Mouse (Mus musculus): ENCODE measurements at regions not wholly inside any gene's neighbourhood (a gene's known extent, or its start where the extent isn't known, plus 50 kb on each side); places are given as distances from the start of the nearest gene placed in this dataset.

DNA sequence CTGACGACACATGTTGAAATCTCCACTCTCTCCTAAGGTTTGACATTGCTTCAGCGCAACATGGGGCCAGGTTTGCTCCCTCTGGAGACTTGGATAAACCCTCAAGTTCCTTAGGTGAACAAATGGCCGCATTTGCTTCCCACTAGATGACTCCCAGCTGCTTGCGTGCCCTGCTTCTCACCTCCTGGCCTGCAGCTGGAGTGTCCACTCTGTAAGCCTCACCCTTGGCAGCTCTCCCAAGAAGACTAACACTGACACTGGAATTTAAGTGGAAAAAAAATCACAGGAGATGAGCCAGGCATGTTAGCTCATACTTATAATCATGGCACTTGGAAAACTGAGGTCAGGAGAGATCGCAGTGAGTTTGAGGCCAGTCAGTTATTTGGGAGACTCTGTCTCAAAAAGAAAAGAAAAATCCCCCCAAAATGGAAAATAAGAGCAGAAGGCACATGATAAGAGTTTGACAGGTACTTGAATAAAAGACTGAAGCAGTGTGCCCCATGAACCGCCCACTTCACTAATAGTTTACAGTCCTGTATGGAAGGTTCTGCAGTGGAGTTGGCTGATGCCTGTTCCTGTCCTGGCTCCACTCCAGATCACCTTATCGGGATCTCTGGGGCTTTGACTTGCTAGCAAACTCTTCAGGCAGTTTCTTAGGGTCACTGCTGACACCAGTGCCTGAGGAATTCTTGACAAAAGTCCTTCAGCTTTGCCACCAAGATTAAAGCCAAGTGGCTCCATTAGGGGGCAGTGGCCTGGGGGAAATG is 70.9 kb upstream of the Vangl1 start:
- no peak overlapping the region for H3K4me3 ChIP-seq (replicated peaks; ENCODE audit: low read depth, low read length)
- DNase-seq (ENCODE audit: low spot score) (peak; percentile 43), ATAC-seq (replicated peaks; ENCODE audit: low FRiP score, low read depth) (no peak)
- no peaks in the 10 kb centered on the region for H3K9me3 ChIP-seq (replicated peaks; ENCODE audit: low read length)
- no peak overlapping the region for H3K4me2 ChIP-seq (ENCODE audit: low read length)
- no peak overlapping the region for H3K27ac ChIP-seq
- WGBS = 51% methylated on average over 7 of the region's 7 CpGs
- H3K36me3 ChIP-seq (ENCODE audit: insufficient read depth, low read length) = no peaks in the 10 kb centered on the region
- peak; percentile 36; the same call in 1 of the 2 replicates for TF ChIP-seq CTCF (IDR thresholded peaks at IDR 0.05; ENCODE audit: low read depth)
- H3K27me3 ChIP-seq (ENCODE audit: insufficient read depth, low read length) = no peaks in the 10 kb centered on the region; the same call in 1 of the 2 replicates
- no peak overlapping the region for H3K9ac ChIP-seq (ENCODE audit: low read depth, low read length)
- peaks cover 3% of the 10 kb centered on the region; the same call in 1 of the 2 replicates for H3K4me1 ChIP-seq (replicated peaks; ENCODE audit: insufficient read depth, low read length)

DNA sequence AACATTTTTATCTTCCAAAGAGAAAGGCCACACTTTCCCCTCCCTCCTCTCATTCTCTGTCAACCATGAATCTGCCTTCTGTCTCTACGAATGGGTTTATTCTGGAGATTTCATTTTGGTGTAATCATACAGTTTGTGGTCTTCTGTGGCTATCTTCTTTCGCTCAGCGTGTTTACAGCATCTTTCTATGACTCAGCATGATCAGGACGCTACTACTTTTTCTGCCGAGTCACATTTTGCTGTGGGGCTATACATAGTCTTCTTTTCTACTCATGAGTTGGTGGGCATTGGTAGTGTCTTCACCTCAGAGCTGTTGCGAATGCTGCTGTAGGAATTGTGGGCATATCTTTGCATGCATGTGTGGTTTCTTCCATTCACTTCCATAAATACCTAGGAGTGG is 66.3 kb upstream of the Vangl1 start:
- no peak for TF ChIP-seq CTCF (IDR thresholded peaks at IDR 0.05; ENCODE audit: low read depth)
- Histone ChIP-seq H3K4me2 (ENCODE audit: low read length) (no peak overlapping the region), H3K9ac (ENCODE audit: low read depth, low read length) (no peak overlapping the region), H3K9me3 (replicated peaks; ENCODE audit: low read length) (no peaks in the 10 kb centered on the region), H3K4me1 (replicated peaks; ENCODE audit: insufficient read depth, low read length) (peaks cover 3% of the 10 kb centered on the region; the same call in 1 of the 2 replicates), H3K27ac (no peak overlapping the region), H3K4me3 (replicated peaks; ENCODE audit: low read depth, low read length) (no peak overlapping the region), H3K36me3 (ENCODE audit: insufficient read depth, low read length) (no peaks in the 10 kb centered on the region), H3K27me3 (ENCODE audit: insufficient read depth, low read length) (no peaks in the 10 kb centered on the region; the same call in 1 of the 2 replicates)
- DNase-seq (ENCODE audit: low spot score) (no peak), ATAC-seq (replicated peaks; ENCODE audit: low FRiP score, low read depth) (no peak)
- whole genome bisulfite sequencing = 89% methylated on average over 6 of the region's 6 CpGs

DNA sequence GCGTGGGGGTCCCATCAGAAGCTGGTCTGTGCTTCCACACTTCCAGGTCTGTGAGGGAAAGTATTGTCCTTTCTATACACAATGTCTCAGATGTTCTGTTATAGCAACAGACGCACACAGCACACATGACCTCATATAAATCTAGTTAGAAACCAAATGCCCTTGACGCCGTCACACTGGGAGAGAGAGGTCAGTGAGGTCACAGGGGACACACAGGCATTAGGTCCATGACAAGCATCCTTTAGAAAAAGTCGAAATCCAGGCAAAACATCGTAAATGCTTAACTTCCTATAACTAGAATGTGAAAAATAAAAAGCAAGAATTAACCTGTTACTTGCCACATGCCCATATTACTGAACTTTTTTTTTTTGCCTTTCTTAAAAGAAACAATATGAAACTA is 65.8 kb upstream of the Vangl1 start:
- no peaks in the 10 kb centered on the region for H3K9me3 ChIP-seq (replicated peaks; ENCODE audit: low read length)
- no peak overlapping the region for H3K4me2 ChIP-seq (ENCODE audit: low read length)
- H3K27me3 ChIP-seq (ENCODE audit: insufficient read depth, low read length) = no peaks in the 10 kb centered on the region; the same call in 1 of the 2 replicates
- no peak for ATAC-seq (replicated peaks; ENCODE audit: low FRiP score, low read depth)
- H3K9ac ChIP-seq (ENCODE audit: low read depth, low read length) = no peak overlapping the region
- no peak for DNase-seq (ENCODE audit: low spot score)
- no peaks in the 10 kb centered on the region for H3K36me3 ChIP-seq (ENCODE audit: insufficient read depth, low read length)
- H3K27ac ChIP-seq = no peak overlapping the region
- H3K4me1 ChIP-seq (replicated peaks; ENCODE audit: insufficient read depth, low read length) = peaks cover 2% of the 10 kb centered on the region; the same call in 1 of the 2 replicates
- WGBS = 30% methylated on average over 6 of the region's 6 CpGs
- H3K4me3 ChIP-seq (replicated peaks; ENCODE audit: low read depth, low read length) = no peak overlapping the region
- TF ChIP-seq CTCF (IDR thresholded peaks at IDR 0.05; ENCODE audit: low read depth) = no peak

DNA sequence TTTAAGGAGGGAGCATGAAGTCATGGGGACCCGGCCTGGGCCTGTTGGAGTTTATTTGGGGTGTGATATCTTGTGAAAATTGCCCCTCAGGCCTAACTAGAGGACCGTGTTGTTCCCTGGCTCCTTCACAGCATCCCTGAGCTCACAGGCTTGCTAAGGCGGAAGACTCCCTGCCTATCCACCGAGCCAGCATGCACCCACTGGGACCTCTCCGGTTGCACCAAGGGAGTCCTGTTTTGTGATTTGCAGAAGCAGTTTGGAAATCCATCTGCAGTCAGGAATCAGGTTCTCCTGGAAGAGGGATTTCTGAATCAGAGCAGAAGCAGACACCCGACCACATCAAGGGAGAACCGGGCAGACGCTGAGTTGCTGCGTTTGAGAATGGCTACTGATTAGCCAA is 61.6 kb upstream of the Vangl1 start:
- TF ChIP-seq CTCF (IDR thresholded peaks at IDR 0.05; ENCODE audit: low read depth) = no peak
- no peaks in the 10 kb centered on the region for H3K36me3 ChIP-seq (ENCODE audit: insufficient read depth, low read length)
- ATAC-seq (replicated peaks; ENCODE audit: low FRiP score, low read depth) (no peak), DNase-seq (ENCODE audit: low spot score) (no peak)
- H3K4me1 ChIP-seq (replicated peaks; ENCODE audit: insufficient read depth, low read length) = no peaks in the 10 kb centered on the region
- H3K9me3 ChIP-seq (replicated peaks; ENCODE audit: low read length) = no peaks in the 10 kb centered on the region
- H3K4me2 ChIP-seq (ENCODE audit: low read length) = no peak overlapping the region
- 51% methylated on average over 9 of the region's 9 CpGs for WGBS
- no peak overlapping the region for H3K27ac ChIP-seq
- H3K4me3 ChIP-seq (replicated peaks; ENCODE audit: low read depth, low read length) = no peak overlapping the region
- H3K27me3 ChIP-seq (ENCODE audit: insufficient read depth, low read length) = no peaks in the 10 kb centered on the region; the same call in 1 of the 2 replicates
- no peak overlapping the region for H3K9ac ChIP-seq (ENCODE audit: low read depth, low read length)

DNA sequence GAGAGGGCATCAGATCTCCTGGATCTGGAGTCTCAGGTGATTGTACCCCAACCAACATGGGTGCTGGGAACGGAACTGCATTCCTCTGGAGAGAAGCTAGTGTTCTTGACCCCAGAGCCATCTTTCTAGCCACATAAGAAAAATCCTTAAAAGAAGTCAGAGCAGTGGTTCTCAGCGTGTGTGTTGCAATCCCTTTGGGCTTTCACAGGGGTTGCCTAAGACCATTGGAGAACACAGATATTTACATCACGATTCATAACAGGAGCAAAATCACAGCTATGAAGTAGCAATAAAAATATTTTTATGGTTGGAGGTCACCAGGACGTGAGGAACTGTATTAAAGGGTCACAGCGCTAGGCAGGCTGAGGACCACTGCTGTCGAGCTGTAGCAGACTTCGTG is 60.7 kb upstream of the Vangl1 start:
- H3K4me1 ChIP-seq (replicated peaks; ENCODE audit: insufficient read depth, low read length) = no peaks in the 10 kb centered on the region
- H3K4me2 ChIP-seq (ENCODE audit: low read length) = no peak overlapping the region
- no peak overlapping the region for H3K27ac ChIP-seq
- ATAC-seq (replicated peaks; ENCODE audit: low FRiP score, low read depth) (no peak), DNase-seq (ENCODE audit: low spot score) (no peak)
- H3K36me3 ChIP-seq (ENCODE audit: insufficient read depth, low read length) = no peaks in the 10 kb centered on the region
- WGBS = 69% methylated on average over 7 of the region's 7 CpGs
- H3K9me3 ChIP-seq (replicated peaks; ENCODE audit: low read length) = no peaks in the 10 kb centered on the region
- no peak overlapping the region for H3K4me3 ChIP-seq (replicated peaks; ENCODE audit: low read depth, low read length)
- no peak for TF ChIP-seq CTCF (IDR thresholded peaks at IDR 0.05; ENCODE audit: low read depth)
- H3K9ac ChIP-seq (ENCODE audit: low read depth, low read length) = no peak overlapping the region
- no peaks in the 10 kb centered on the region for H3K27me3 ChIP-seq (ENCODE audit: insufficient read depth, low read length)

DNA sequence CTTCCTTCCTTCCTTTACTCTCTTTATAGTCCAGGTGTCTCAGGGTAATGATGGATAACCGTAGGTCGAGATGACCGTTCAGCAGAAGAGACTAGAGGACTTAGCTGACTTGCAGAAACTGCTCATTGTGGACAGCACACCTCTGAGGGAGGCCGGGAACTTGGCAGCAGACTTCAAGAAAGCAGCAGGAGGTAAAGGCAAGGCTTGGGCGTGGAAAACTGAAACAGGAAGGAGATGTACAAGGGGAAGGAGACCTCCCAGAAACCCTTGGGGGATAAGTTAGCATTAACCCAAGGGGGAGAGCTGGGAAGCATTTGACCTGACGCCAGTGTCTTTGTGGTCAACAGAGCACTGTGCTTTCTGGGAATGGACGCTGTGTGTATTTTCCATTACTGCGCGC is 58.8 kb upstream of the Vangl1 start:
- no peak for DNase-seq (ENCODE audit: low spot score)
- H3K4me2 ChIP-seq (ENCODE audit: low read length) = no peak overlapping the region
- H3K4me3 ChIP-seq (replicated peaks; ENCODE audit: low read depth, low read length) = no peak overlapping the region
- H3K9me3 ChIP-seq (replicated peaks; ENCODE audit: low read length) = no peaks in the 10 kb centered on the region
- no peaks in the 10 kb centered on the region for H3K27me3 ChIP-seq (ENCODE audit: insufficient read depth, low read length)
- ATAC-seq (replicated peaks; ENCODE audit: low FRiP score, low read depth) = no peak
- H3K27ac ChIP-seq = no peak overlapping the region
- TF ChIP-seq CTCF (IDR thresholded peaks at IDR 0.05; ENCODE audit: low read depth) = no peak
- H3K36me3 ChIP-seq (ENCODE audit: insufficient read depth, low read length) = no peaks in the 10 kb centered on the region
- no peak overlapping the region for H3K9ac ChIP-seq (ENCODE audit: low read depth, low read length)
- no peaks in the 10 kb centered on the region for H3K4me1 ChIP-seq (replicated peaks; ENCODE audit: insufficient read depth, low read length)
- WGBS = 60% methylated on average over 9 of the region's 9 CpGs
